23 mouse cellular contexts compared by ENCODE assay signal in the genomic region with DNA sequence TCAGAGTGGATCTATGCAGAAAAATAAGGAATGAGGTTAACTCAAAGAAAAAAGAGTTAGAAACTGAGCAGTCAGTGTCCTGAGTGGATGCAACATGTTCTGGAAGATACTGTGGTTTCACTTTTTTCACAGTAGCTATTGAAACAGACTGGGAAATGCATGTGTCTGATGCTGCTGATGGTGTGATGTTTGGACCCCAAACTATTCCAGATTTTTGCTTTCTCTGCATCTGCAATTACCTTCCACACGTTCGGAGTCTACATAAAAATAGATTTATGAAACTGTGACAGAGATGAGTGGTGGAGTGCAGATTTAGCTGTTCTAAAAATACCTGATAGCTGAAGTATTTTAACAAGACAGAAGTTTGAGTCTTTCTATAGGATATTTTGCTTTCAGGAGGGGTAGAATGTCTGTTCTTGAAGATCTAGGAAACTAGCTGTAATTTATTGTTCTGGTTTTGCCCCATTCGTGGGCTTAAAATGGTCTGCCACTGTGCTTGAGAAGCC.
DNase-seq lines count a peak whose midpoint lies in the region; ATAC-seq and TF ChIP-seq lines count a peak whose summit lies in the region.
"Had no signal": no experiment of that assay in that cellular context is flagged by ENCODE, and none has a peak within 500 bp of the region (broad histone marks: within the 10 kb centered on the region; RNA-seq: fewer than 3 reads in every experiment).

No protein-coding gene starts in this region.

- H3K4me1 ChIP-seq in forebrain, postnatal 0 days (ENCODE audit: insufficient read depth) = no peaks in the 10 kb centered on the region
- no peaks in the 10 kb centered on the region for H3K4me1 ChIP-seq in forebrain, embryonic 15.5 days
- peaks cover 7% of the 10 kb centered on the region for H3K4me1 ChIP-seq in heart, embryonic 13.5 days
- H3K4me1 ChIP-seq in embryonic facial prominence, embryonic 10.5 days = no peaks in the 10 kb centered on the region
- H3K4me1 ChIP-seq: embryonic facial prominence, embryonic 12.5 days; embryonic facial prominence, embryonic 15.5 days; heart, embryonic 15.5 days; hindbrain, embryonic 12.5 days; hindbrain, embryonic 15.5 days had no signal

- no peak overlapping the region for H3K27ac ChIP-seq in forebrain, postnatal 0 days (ENCODE audit: low read depth, low read length)
- no peak overlapping the region for H3K27ac ChIP-seq in forebrain, embryonic 15.5 days (replicated peaks)
- H3K27ac ChIP-seq in heart, embryonic 13.5 days (replicated peaks) = no peak overlapping the region
- H3K27ac ChIP-seq in embryonic facial prominence, embryonic 10.5 days (replicated peaks) = no peak overlapping the region
- H3K27ac ChIP-seq: embryonic facial prominence, embryonic 12.5 days; embryonic facial prominence, embryonic 15.5 days; gastrocnemius, adult 2 months; heart, embryonic 15.5 days; hindbrain, embryonic 12.5 days; hindbrain, embryonic 15.5 days had no signal

- TF ChIP-seq CTCF in forebrain, postnatal 0 days (IDR thresholded peaks at IDR 0.05; ENCODE audit: low read depth) = no peak

- no peak for ATAC-seq in forebrain, postnatal 0 days
- no peak for ATAC-seq in forebrain, embryonic 15.5 days (replicated peaks)
- ATAC-seq in heart, embryonic 13.5 days (ENCODE audit: extremely low read depth, insufficient number of reproducible peaks, low FRiP score, low TSS enrichment) = no peak
- ATAC-seq: activated CD4-positive, CD25-positive, alpha-beta regulatory T cell, adult 4 months; forebrain, embryonic 14.5 days; intestine, postnatal 0 days had no signal

- H3K9ac ChIP-seq in forebrain, postnatal 0 days = no peak overlapping the region
- H3K9ac ChIP-seq in forebrain, embryonic 15.5 days (replicated peaks) = no peak overlapping the region
- no peak overlapping the region for H3K9ac ChIP-seq in heart, embryonic 13.5 days
- H3K9ac ChIP-seq: embryonic facial prominence, embryonic 12.5 days; embryonic facial prominence, embryonic 15.5 days; heart, embryonic 15.5 days; hindbrain, embryonic 12.5 days; hindbrain, embryonic 15.5 days had no signal

- no peak overlapping the region for H3K4me2 ChIP-seq in forebrain, postnatal 0 days (ENCODE audit: low read depth)
- H3K4me2 ChIP-seq in forebrain, embryonic 15.5 days (replicated peaks) = no peak overlapping the region
- peak overlapping the region; percentile 24; the same call in 1 of the 2 replicates for H3K4me2 ChIP-seq in heart, embryonic 13.5 days
- H3K4me2 ChIP-seq: embryonic facial prominence, embryonic 12.5 days; embryonic facial prominence, embryonic 15.5 days; heart, embryonic 15.5 days; hindbrain, embryonic 12.5 days; hindbrain, embryonic 15.5 days had no signal

- peak; percentile 2 for DNase-seq in forebrain, postnatal 0 days
- DNase-seq in heart, adult 9 months (ENCODE audit: low spot score in 2 of 2) = no peak
- DNase-seq in left cerebral cortex, adult 11 months (ENCODE audit: low spot score) = peak; percentile 5
- no peak for DNase-seq in left cerebral cortex, postnatal 10 days (ENCODE audit: extremely low spot score in 1 of 2, low spot score in 2 of 2)
- DNase-seq in embryonic facial prominence, embryonic 10.5 days (ENCODE audit: low spot score) = no peak
- DNase-seq: adrenal gland, adult 8-10 months; adrenal gland, postnatal 25 days; cerebellum, adult 18-20 months; cerebellum, adult 9-10 months; cerebellum, postnatal 14 days; gastrocnemius, adult 2 months; gastrocnemius, postnatal 14 days; heart, adult 11 months had no signal

- no peaks in the 10 kb centered on the region for H3K27me3 ChIP-seq in forebrain, postnatal 0 days (ENCODE audit: insufficient read depth, low read length)
- no peaks in the 10 kb centered on the region for H3K27me3 ChIP-seq in forebrain, embryonic 15.5 days
- H3K27me3 ChIP-seq in heart, embryonic 13.5 days (replicated peaks) = no peaks in the 10 kb centered on the region
- H3K27me3 ChIP-seq in embryonic facial prominence, embryonic 10.5 days (replicated peaks; ENCODE audit: low read depth, poor library complexity, severe bottlenecking) = no peaks in the 10 kb centered on the region
- H3K27me3 ChIP-seq: embryonic facial prominence, embryonic 12.5 days; embryonic facial prominence, embryonic 15.5 days; heart, embryonic 15.5 days; hindbrain, embryonic 12.5 days; hindbrain, embryonic 15.5 days had no signal

- H3K4me3 ChIP-seq in forebrain, postnatal 0 days (ENCODE audit: low read depth, low read length) = no peak overlapping the region
- no peak overlapping the region for H3K4me3 ChIP-seq in forebrain, embryonic 15.5 days
- no peak overlapping the region for H3K4me3 ChIP-seq in heart, embryonic 13.5 days
- no peak overlapping the region for H3K4me3 ChIP-seq in embryonic facial prominence, embryonic 10.5 days
- H3K4me3 ChIP-seq: embryonic facial prominence, embryonic 12.5 days; embryonic facial prominence, embryonic 15.5 days; gastrocnemius, adult 2 months; heart, embryonic 15.5 days; hindbrain, embryonic 12.5 days; hindbrain, embryonic 15.5 days had no signal

- intact Hi-C loops in left cerebral cortex, postnatal 10 days (cut with DNase I) = no loop called here

- H3K36me3 ChIP-seq in forebrain, postnatal 0 days (ENCODE audit: insufficient read depth) = no peaks in the 10 kb centered on the region
- H3K36me3 ChIP-seq in forebrain, embryonic 15.5 days = no peaks in the 10 kb centered on the region
- no peaks in the 10 kb centered on the region for H3K36me3 ChIP-seq in heart, embryonic 13.5 days
- no peaks in the 10 kb centered on the region for H3K36me3 ChIP-seq in embryonic facial prominence, embryonic 10.5 days (replicated peaks)
- H3K36me3 ChIP-seq: embryonic facial prominence, embryonic 12.5 days; embryonic facial prominence, embryonic 15.5 days; heart, embryonic 15.5 days; hindbrain, embryonic 12.5 days; hindbrain, embryonic 15.5 days had no signal

- 65% methylated on average over 3 of the region's 3 CpGs for WGBS in forebrain, postnatal 0 days
- 86% methylated on average over 3 of the region's 3 CpGs for WGBS in forebrain, embryonic 15.5 days
- WGBS in heart, embryonic 13.5 days = 46% methylated on average over 3 of the region's 3 CpGs
- WGBS in embryonic facial prominence, embryonic 10.5 days = 84% methylated on average over 3 of the region's 3 CpGs

- H3K9me3 ChIP-seq in forebrain, postnatal 0 days (ENCODE audit: low read length) = no peaks in the 10 kb centered on the region
- no peaks in the 10 kb centered on the region for H3K9me3 ChIP-seq in forebrain, embryonic 15.5 days
- no peaks in the 10 kb centered on the region for H3K9me3 ChIP-seq in heart, embryonic 13.5 days
- H3K9me3 ChIP-seq in embryonic facial prominence, embryonic 10.5 days = no peaks in the 10 kb centered on the region
- H3K9me3 ChIP-seq: embryonic facial prominence, embryonic 12.5 days; embryonic facial prominence, embryonic 15.5 days; heart, embryonic 15.5 days; hindbrain, embryonic 12.5 days; hindbrain, embryonic 15.5 days had no signal

Comparison
In these comparisons a context has a peak if more than half of its experiments do, and no peak if none do; other contexts are left out.
1. DNase-seq: peak in forebrain, postnatal 0 days (single experiment) and left cerebral cortex, adult 11 months (single experiment); none in heart, adult 9 months (0 of 2), left cerebral cortex, postnatal 10 days (0 of 2) and embryonic facial prominence, embryonic 10.5 days (single experiment).